ENCODE assay signal across 14 mouse cellular contexts in genomic region chr2:35269136-35269535, GRCm38 (mm10). TPM values are rescaled to one million over a fixed set of nuclear protein-coding genes. Genes with fewer than 3 reads are reported as not detected.
DNase-seq lines count a peak whose midpoint lies in the region; ATAC-seq lines count a peak whose summit lies in the region.
"Had no signal": no experiment of that assay in that cellular context is flagged by ENCODE, and none has a peak within 500 bp of the region (broad histone marks: within the 10 kb centered on the region; RNA-seq: fewer than 3 reads in every experiment).

No protein-coding gene starts in this region.

- H3K27me3 ChIP-seq in embryonic facial prominence, embryonic 13.5 days = no peaks in the 10 kb centered on the region
- no peaks in the 10 kb centered on the region for H3K27me3 ChIP-seq in embryonic facial prominence, embryonic 10.5 days (replicated peaks; ENCODE audit: low read depth, poor library complexity, severe bottlenecking)
- H3K27me3 ChIP-seq in kidney, embryonic 14.5 days (ENCODE audit: control insufficient read depth, insufficient read depth, low read length) = no peaks in the 10 kb centered on the region
- H3K27me3 ChIP-seq: neural tube, embryonic 13.5 days had no signal

- WGBS in embryonic facial prominence, embryonic 13.5 days = 87% methylated on average over 6 of the region's 6 CpGs
- WGBS in embryonic facial prominence, embryonic 10.5 days = 85% methylated on average over 6 of the region's 6 CpGs
- 76% methylated on average over 6 of the region's 6 CpGs for WGBS in kidney, embryonic 14.5 days

- no peak overlapping the region for H3K4me2 ChIP-seq in embryonic facial prominence, embryonic 13.5 days
- H3K4me2 ChIP-seq in kidney, embryonic 14.5 days (replicated peaks; ENCODE audit: low read depth, low read length) = no peak overlapping the region
- H3K4me2 ChIP-seq: liver, embryonic 11.5 days; midbrain, embryonic 12.5 days; neural tube, embryonic 13.5 days had no signal

- no peak for DNase-seq in embryonic facial prominence, embryonic 10.5 days (ENCODE audit: low spot score)
- DNase-seq in kidney, adult 9 months = peak; percentile 31
- peak; percentile 67 for DNase-seq in NIH3T3 (ENCODE audit: low read depth)
- DNase-seq in mesoderm, embryonic 11.5 days (ENCODE audit: low read depth, low spot score) = peak; percentile 18
- no peak for DNase-seq in cerebellum, adult 9-11 months
- DNase-seq in cerebellum, adult 11-12 months = no peak
- DNase-seq: cerebellum, postnatal 36 days; right cerebral cortex, postnatal 14 days had no signal

- no peak for ATAC-seq in embryonic facial prominence, embryonic 13.5 days (ENCODE audit: insufficient number of reproducible peaks, insufficient read depth, low FRiP score, low TSS enrichment, low read depth)
- no peak for ATAC-seq in kidney, embryonic 14.5 days (ENCODE audit: low FRiP score, low TSS enrichment)

- H3K4me1 ChIP-seq in embryonic facial prominence, embryonic 13.5 days = peaks cover 94% of the 10 kb centered on the region
- peaks cover 70% of the 10 kb centered on the region for H3K4me1 ChIP-seq in embryonic facial prominence, embryonic 10.5 days
- peaks cover 18% of the 10 kb centered on the region for H3K4me1 ChIP-seq in kidney, embryonic 14.5 days (ENCODE audit: control insufficient read depth, insufficient read depth, low read length)

- peak overlapping the region; percentile 86 for H3K27ac ChIP-seq in embryonic facial prominence, embryonic 13.5 days
- H3K27ac ChIP-seq in embryonic facial prominence, embryonic 10.5 days (replicated peaks) = no peak overlapping the region
- H3K27ac ChIP-seq in kidney, embryonic 14.5 days (ENCODE audit: low read depth, low read length) = no peak overlapping the region
- H3K27ac ChIP-seq: midbrain, embryonic 12.5 days; neural tube, embryonic 13.5 days had no signal

- no peak overlapping the region for H3K4me3 ChIP-seq in embryonic facial prominence, embryonic 13.5 days
- no peak overlapping the region for H3K4me3 ChIP-seq in embryonic facial prominence, embryonic 10.5 days
- no peak overlapping the region for H3K4me3 ChIP-seq in kidney, embryonic 14.5 days (ENCODE audit: low read length)
- H3K4me3 ChIP-seq: hindbrain, embryonic 10.5 days; midbrain, embryonic 12.5 days; neural tube, embryonic 13.5 days had no signal

- no peaks in the 10 kb centered on the region for H3K9me3 ChIP-seq in embryonic facial prominence, embryonic 13.5 days
- H3K9me3 ChIP-seq in embryonic facial prominence, embryonic 10.5 days = no peaks in the 10 kb centered on the region
- no peaks in the 10 kb centered on the region for H3K9me3 ChIP-seq in kidney, embryonic 14.5 days (ENCODE audit: control insufficient read depth, low read length)
- H3K9me3 ChIP-seq: hindbrain, embryonic 10.5 days; midbrain, embryonic 12.5 days; neural tube, embryonic 13.5 days had no signal

- no peak overlapping the region for H3K9ac ChIP-seq in embryonic facial prominence, embryonic 13.5 days
- H3K9ac ChIP-seq in kidney, embryonic 14.5 days (ENCODE audit: low read depth, low read length) = no peak overlapping the region
- H3K9ac ChIP-seq: midbrain, embryonic 12.5 days; neural tube, embryonic 13.5 days had no signal

- no peaks in the 10 kb centered on the region for H3K36me3 ChIP-seq in embryonic facial prominence, embryonic 13.5 days
- no peaks in the 10 kb centered on the region for H3K36me3 ChIP-seq in embryonic facial prominence, embryonic 10.5 days (replicated peaks)
- H3K36me3 ChIP-seq in kidney, embryonic 14.5 days (ENCODE audit: control insufficient read depth, insufficient read depth, low read length) = no peaks in the 10 kb centered on the region
- H3K36me3 ChIP-seq: hindbrain, embryonic 10.5 days; midbrain, embryonic 12.5 days; neural tube, embryonic 13.5 days had no signal

RNA-seq across cellular contexts. Expression of gene Gsn, which starts 13.0 kb away (rescaled TPM):
- polyA plus RNA-seq in embryonic facial prominence, embryonic 13.5 days (2015; fragmentation: Nextera tagmentation; extraction: Ambion mirVana) = 176 and 188 TPM in 2 replicates
- polyA plus RNA-seq in embryonic facial prominence, embryonic 10.5 days (2016; fragmentation: Nextera tagmentation; extraction: Ambion mirVana) = 13.6 and 18.9 TPM in 2 replicates
- 57.6 and 84.2 TPM in 2 replicates for polyA plus RNA-seq in kidney, embryonic 14.5 days (2014; fragmentation: Nextera tagmentation; extraction: Ambion mirVana)

Comparison
In these comparisons a context has a peak if more than half of its experiments do, and no peak if none do; other contexts are left out.
1. DNase-seq: peak in kidney, adult 9 months (single experiment), NIH3T3 (single experiment) and mesoderm, embryonic 11.5 days (single experiment); none in embryonic facial prominence, embryonic 10.5 days (single experiment), cerebellum, adult 9-11 months (single experiment) and cerebellum, adult 11-12 months (single experiment).